Mouse (Mus musculus) kidney, embryonic 15.5 days (tissue): ENCODE measurements around the gene Tmod4. TPM values are rescaled to one million over a fixed set of nuclear protein-coding genes. Genes with fewer than 3 reads are reported as not detected.
"Not testable (repeated sequence)": the region's sequence is repeated elsewhere in the genome, so short reads cannot be mapped to it uniquely, and the experiment has no call there.

ENCODE experiments used
- ATAC-seq: fragments of 200-750 bp; cut with Nextera tagmentation; replicated peaks from 2 replicates; pipeline ENCODE4 v1.8.0; 2017; ENCODE audit warnings: moderate TSS enrichment; ENCODE audit not compliant: low FRiP score
- H3K27ac ChIP-seq: fragments of 300-500 bp; sonication (generic); 2 replicates; pipeline ENCODE4 v1.5.1; 2015; ENCODE audit warnings: mild to moderate bottlenecking, inconsistent platforms
- H3K27me3 ChIP-seq: fragments of 300-500 bp; sonication (generic); 2 replicates; pipeline ENCODE4 v1.6.1; 2015; ENCODE audit warnings: inconsistent platforms
- H3K36me3 ChIP-seq: fragments of 300-500 bp; sonication (generic); 2 replicates; pipeline ENCODE4 v1.6.1; 2015; ENCODE audit warnings: inconsistent platforms
- H3K4me1 ChIP-seq: fragments of 300-500 bp; sonication (generic); 2 replicates; pipeline ENCODE4 v1.6.1; 2015; ENCODE audit warnings: inconsistent platforms
- H3K4me2 ChIP-seq: fragments of 300-500 bp; sonication (generic); 2 replicates; pipeline ENCODE4 v1.6.1; 2015; ENCODE audit warnings: moderate library complexity, mild to moderate bottlenecking, inconsistent platforms
- H3K4me3 ChIP-seq: fragments of 300-500 bp; sonication (generic); replicated peaks from 2 replicates; pipeline ENCODE4 v1.5.1; 2015; ENCODE audit warnings: mild to moderate bottlenecking, inconsistent platforms
- H3K9ac ChIP-seq: fragments of 300-500 bp; sonication (generic); 2 replicates; pipeline ENCODE4 v1.6.1; 2015; ENCODE audit warnings: mild to moderate bottlenecking, inconsistent platforms
- H3K9me3 ChIP-seq: fragments of 300-500 bp; sonication (generic); replicated peaks from 2 replicates; pipeline ENCODE4 v1.6.1; 2016; ENCODE audit warnings: inconsistent platforms
- WGBS: fragments of 180-500 bp; shearing (Covaris S2); methylation state at CpG from one replicate; pipeline ENCODE4 v1.1.7; 2015; ENCODE audit warnings: mixed read lengths; 5-methylcytosine and 5-hydroxymethylcytosine counted together
- polyA plus RNA-seq: library from polyadenylated mRNA; unstranded; fragments of >200 nt; fragmentation: Nextera tagmentation; extraction: Ambion mirVana; gene quantifications from 2 replicates; pipeline ENCODE4 v1.2.1, GENCODE M21; 2015

The Tmod4 gene
- polyA plus RNA-seq, result 0.93 and 1.9 TPM in 2 replicates

DNA sequence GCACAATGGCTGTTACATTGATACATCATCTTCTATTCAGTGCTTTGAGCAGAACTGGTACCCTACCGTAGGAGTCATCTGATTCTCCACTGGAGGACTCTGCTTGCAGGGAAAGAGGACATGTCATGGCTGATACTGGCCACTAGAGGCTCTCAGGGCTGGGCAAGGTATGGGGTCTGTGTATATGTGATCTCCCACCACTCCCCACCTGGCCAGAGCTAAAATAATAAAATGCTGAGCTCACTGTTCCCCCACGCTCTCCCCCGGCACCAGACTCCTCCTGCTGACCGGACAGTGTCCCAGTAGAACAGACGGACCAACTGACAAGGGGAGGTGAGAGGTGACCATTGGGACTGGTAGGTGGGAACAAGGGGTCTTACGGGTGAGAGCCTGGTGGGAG, at the start of gene Tmod4:
Gene Tmod4, plus strand, starts transcription at position 231 of the 400 bp plus-strand sequence.
- Histone ChIP-seq H3K36me3 (peaks cover 44% of the 10 kb centered on the region), H3K27me3 (no peaks in the 10 kb centered on the region), H3K9ac (no peak within 1 kb of the TSS), H3K4me3 (no peak within 1 kb of the TSS), H3K4me2 (no peak within 1 kb of the TSS), H3K4me1 (peaks cover 24% of the 10 kb centered on the region), H3K27ac (peak within 1 kb of the TSS; percentile 45; the same call in 1 of the 2 replicates), H3K9me3 (no peaks in the 10 kb centered on the region)
- WGBS, result 41% methylated on average over 6 of the region's 6 CpGs
- peak; percentile 45; the same call in 1 of the 2 replicates for ATAC-seq

DNA sequence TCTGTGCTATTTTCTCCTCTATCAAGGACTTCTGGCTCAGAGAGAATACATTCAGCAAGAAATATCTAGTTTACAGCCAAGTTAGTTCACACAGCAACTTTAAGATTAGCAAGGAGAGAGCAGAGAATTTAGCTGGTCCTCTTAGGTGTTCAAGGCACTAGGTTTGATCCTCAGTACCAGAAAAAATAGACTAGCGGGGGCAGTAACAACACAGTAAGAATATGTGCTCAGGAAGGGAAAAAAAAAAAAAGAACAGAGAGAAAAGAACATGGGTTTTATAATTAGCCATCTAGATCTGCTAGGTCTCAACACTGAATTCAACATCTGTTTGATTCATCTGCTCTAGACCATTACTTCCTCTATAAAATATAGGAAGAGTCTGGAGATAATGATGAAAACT, 36.2 kb upstream of the Tmod4 start:
- no peak overlapping the region for H3K4me3 ChIP-seq
- no peak overlapping the region for H3K4me2 ChIP-seq
- 0 out of 2 replicates have a peak, but pooled peaks cover 7% of the 10 kb centered on the region for H3K4me1 ChIP-seq
- H3K27ac ChIP-seq, result no peak overlapping the region
- no peak overlapping the region for H3K9ac ChIP-seq
- no peak for ATAC-seq
- no peaks in the 10 kb centered on the region for H3K9me3 ChIP-seq
- no peaks in the 10 kb centered on the region for H3K27me3 ChIP-seq
- WGBS, result 96% methylated on average over 1 of the region's 1 CpGs
- no peaks in the 10 kb centered on the region; the same call in 1 of the 2 replicates for H3K36me3 ChIP-seq

DNA sequence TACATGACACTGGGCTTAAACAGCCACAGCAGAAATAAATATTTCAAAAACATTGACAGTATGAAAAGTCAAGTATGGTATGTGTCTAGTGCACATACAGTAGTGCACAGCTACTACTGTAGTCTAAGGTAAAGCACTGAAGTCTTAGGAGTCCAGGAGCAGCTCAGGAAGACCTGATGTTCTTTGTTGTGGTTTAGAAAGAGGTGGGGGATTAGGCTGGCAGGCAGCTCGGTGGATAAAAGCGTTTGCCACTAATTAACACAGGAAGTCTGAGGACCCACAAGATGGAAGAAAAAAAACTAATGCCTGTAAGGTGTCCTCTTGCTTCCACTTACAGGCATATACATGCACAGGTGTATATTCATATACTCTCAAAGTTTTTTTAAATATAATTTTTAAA, 23.4 kb upstream of the Tmod4 start:
- H3K4me3 ChIP-seq, result no peak overlapping the region
- H3K9me3 ChIP-seq, result no peaks in the 10 kb centered on the region
- H3K27ac ChIP-seq, result no peak overlapping the region
- ATAC-seq, result no peak
- 19% methylated on average over 2 of the region's 2 CpGs for WGBS
- no peaks in the 10 kb centered on the region for H3K27me3 ChIP-seq
- no peak overlapping the region for H3K9ac ChIP-seq
- peaks cover 10% of the 10 kb centered on the region for H3K4me1 ChIP-seq
- H3K4me2 ChIP-seq, result no peak overlapping the region
- H3K36me3 ChIP-seq, result peaks cover 36% of the 10 kb centered on the region

DNA sequence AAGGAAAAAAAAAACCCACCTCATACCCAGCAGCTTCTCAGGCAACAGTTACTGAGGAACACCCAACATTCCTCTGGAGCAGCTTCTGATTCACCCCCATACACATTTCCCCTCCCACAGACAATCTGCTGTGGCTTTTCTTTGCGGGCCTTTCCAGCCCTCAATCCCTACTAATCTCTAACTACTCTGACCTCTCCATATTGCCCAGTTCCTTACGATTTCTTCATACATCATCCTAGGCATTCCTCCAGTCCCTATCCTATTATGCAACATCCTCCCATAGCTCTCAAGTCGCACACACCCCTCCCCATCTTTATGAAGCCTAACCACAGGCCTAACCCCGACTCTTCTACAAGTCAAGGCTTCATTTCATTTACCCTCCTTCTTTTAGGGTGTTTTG, 19.2 kb upstream of the Tmod4 start:
- 53% methylated on average over 4 of the region's 4 CpGs for WGBS
- ATAC-seq, result no peak
- Histone ChIP-seq H3K27ac (peak overlapping the region; percentile 32; the same call in 1 of the 2 replicates), H3K4me1 (peaks cover 10% of the 10 kb centered on the region), H3K36me3 (peaks cover 24% of the 10 kb centered on the region; the same call in 1 of the 2 replicates), H3K9ac (peak overlapping the region; percentile 75), H3K4me3 (peak overlapping the region; percentile 57), H3K4me2 (peak overlapping the region; percentile 66), H3K9me3 (no peaks in the 10 kb centered on the region), H3K27me3 (no peaks in the 10 kb centered on the region)

DNA sequence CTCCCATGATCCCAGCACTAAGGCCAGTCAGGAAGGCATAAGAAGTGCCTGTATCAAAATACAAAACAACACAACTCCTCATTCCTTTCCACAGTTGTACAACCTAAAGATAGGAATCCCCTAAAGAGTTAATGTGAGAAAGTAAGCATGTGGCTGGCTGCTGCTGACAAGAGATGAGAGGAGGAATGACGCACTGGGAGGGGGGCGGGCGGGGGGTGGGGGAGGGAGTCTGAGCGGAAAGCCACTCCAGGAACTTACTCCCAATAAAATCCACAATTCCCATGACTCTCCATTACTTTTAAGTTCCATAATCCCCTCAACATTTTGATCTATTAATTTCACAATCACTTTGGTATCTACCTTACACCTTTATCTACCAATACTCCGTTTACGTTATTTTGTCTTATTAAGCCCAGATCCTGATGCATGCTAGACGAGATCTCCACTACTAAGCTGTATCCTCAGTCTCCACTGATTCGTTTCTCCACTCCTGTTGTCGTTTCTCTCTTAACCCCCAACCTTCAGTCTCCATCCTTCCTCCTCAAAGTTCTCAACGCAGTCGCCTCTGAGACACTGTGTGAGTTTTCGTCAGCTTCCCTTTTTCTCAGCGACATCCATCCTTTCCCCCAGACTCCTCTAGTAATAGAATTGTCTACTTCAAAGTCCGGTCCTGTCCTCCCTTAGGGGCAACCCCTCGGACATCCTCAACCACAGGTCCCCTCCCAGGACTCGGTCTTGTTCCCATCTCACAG, 18.5 kb upstream of the Tmod4 start:
- peak overlapping the region; percentile 75 for H3K9ac ChIP-seq
- no peak; the same call in 1 of the 2 replicates for ATAC-seq
- H3K36me3 ChIP-seq, result peaks cover 23% of the 10 kb centered on the region; the same call in 1 of the 2 replicates
- H3K4me2 ChIP-seq, result peak overlapping the region; percentile 66
- under 1% methylated on average over 16 of the region's 16 CpGs for WGBS
- H3K4me3 ChIP-seq, result peak overlapping the region; percentile 57
- no peaks in the 10 kb centered on the region for H3K9me3 ChIP-seq
- no peaks in the 10 kb centered on the region for H3K27me3 ChIP-seq
- H3K27ac ChIP-seq, result peak overlapping the region; percentile 78
- H3K4me1 ChIP-seq, result peaks cover 14% of the 10 kb centered on the region

DNA sequence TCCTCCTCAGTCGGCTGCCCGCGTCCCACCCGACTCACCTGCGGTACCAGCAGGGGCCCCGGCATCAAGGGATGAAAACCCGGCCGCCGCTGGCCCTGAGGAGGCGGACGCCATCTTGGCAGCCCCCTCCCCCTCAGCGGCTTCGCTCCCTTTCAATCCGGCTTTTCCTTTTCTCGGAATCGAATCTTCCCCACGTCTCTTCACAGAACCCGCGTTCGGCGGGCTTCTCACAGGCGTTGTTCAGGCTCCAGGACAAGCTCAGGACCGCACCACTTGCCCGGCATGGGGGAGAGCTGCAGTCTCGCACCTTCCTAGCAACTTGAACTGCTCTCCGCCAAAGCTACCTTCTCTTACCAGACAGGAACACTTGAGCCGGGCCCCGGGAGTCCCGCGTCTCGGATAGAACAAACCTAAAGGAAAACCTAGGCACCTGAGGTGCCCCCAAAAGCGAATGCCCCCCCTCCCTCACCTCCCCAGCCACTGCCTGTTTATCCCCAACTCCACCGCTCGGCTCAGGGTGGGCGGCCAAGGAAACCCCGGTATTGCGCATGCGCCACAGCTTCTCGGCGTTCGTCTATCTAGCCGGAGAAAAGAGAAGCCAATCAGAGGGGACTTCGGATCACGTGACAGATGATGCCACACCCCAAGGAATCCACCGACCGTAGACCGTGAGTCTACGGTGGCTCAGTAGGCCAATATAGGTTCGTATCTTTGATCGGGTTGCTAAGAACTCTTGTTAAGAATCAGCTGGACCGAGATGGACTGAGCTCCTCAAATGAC, 17.7 kb upstream of the Tmod4 start, which contains the start of gene Pip5k1a:
Gene Pip5k1a, minus strand, starts transcription at position 593 of the 780 bp plus-strand sequence.
- H3K4me3 ChIP-seq, result peak within 1 kb of the TSS; percentile 57
- no peaks in the 10 kb centered on the region for H3K27me3 ChIP-seq
- H3K9ac ChIP-seq, result peak within 1 kb of the TSS; percentile 75
- H3K9me3 ChIP-seq, result no peaks in the 10 kb centered on the region
- under 1% methylated on average over 51 of the region's 51 CpGs for WGBS
- peak within 1 kb of the TSS; percentile 66 for H3K4me2 ChIP-seq
- peak within 1 kb of the TSS; percentile 78 for H3K27ac ChIP-seq
- peak; percentile 91 for ATAC-seq
- peaks cover 16% of the 10 kb centered on the region; the same call in 1 of the 2 replicates for H3K36me3 ChIP-seq
- H3K4me1 ChIP-seq, result peaks cover 14% of the 10 kb centered on the region

DNA sequence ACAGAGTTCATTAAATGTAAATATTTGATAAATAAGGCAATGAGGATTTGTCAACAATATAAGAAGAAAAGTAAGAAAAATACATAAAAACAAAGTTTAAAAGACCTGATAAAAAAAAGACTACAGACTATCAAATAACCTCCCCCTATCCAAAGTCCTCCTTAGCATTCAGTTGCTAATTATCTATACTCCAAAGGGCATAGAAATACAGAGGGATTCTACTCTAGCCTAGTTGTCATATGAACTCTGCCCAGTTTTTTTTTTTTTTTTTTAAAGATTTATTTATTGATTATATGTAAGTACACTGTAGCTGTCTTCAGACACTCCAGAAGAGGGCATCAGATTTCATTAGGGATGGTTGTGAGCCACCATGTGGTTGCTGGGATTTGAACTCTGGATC, 17.0 kb upstream of the Tmod4 start:
- Histone ChIP-seq H3K4me2 (peak overlapping the region; percentile 62), H3K4me1 (peaks cover 19% of the 10 kb centered on the region), H3K4me3 (peak overlapping the region; percentile 57)
- not testable (repeated sequence) for ATAC-seq, H3K27ac ChIP-seq, H3K27me3 ChIP-seq, H3K9ac ChIP-seq, H3K36me3 ChIP-seq, H3K9me3 ChIP-seq

DNA sequence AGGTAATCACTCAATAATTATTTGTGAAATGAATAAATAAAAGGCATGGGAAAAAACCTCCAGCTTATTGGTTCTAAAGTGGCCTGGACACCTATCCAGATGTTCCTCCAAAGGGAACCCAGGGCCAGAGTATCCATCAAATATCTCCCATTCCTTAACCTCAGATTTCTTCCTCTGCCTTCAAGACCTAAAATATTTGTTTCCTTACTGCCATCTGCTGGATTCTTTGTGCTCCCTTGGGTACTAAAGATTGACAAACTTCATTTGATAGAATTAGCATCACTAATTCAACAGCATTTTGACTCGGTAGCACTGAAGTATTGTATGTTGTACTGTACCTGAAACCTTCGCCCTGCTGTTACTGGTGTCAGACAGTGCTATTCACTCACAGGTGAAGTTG, 16.4 kb upstream of the Tmod4 start:
- no peak overlapping the region for H3K4me2 ChIP-seq
- WGBS, result 74% methylated on average over 2 of the region's 2 CpGs
- no peak overlapping the region for H3K4me3 ChIP-seq
- H3K27ac ChIP-seq, result no peak overlapping the region
- no peak for ATAC-seq
- peaks cover 25% of the 10 kb centered on the region for H3K4me1 ChIP-seq
- H3K36me3 ChIP-seq, result peaks cover 5% of the 10 kb centered on the region; the same call in 1 of the 2 replicates
- H3K9me3 ChIP-seq, result no peaks in the 10 kb centered on the region
- H3K27me3 ChIP-seq, result no peaks in the 10 kb centered on the region
- no peak overlapping the region for H3K9ac ChIP-seq

DNA sequence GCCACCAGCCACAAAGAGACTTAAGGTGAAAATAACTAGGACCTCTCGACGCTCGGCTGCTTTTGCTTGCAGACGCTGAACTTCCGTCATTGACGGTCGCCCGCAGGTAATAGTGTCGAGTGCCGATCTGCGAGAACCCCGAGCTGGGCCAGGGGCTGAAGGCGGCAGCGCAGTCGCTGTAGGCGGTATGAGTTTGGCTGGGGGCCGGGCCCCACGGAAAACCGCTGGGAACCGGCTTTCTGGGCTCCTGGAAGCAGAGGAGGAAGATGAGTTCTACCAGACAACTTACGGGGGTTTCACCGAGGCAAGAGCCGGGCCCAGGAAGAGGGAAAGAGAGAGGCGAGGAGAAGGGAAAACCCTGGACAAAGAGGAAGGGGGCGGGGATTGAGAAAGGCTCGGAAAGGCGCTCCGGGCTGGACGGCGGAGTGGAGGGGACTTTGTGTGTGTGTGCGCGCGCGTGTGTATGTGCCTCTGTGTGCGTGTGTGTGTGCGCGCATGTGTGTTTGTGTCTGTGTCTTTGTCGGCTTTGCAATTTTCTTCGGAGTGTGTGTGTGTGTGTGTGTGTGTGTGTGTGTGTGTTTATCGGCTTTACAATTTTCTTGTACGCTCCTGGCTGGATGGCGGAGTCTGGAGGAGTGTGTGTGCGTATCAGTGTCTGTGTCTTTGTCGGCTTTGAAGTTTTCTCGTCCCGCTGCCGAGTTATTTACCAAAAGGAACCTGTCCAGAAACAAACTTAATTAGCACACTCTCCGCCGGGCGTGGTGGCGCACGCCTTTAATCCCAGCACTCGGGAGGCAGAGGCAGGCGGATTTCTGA, 13.2 kb upstream of the Tmod4 start, which contains the start of gene Vps72:
Gene Vps72, plus strand, starts transcription at position 112 of the 816 bp plus-strand sequence.
- peak within 1 kb of the TSS; percentile 83 for H3K9ac ChIP-seq
- peak within 1 kb of the TSS; percentile 99 for H3K27ac ChIP-seq
- H3K4me1 ChIP-seq, result peaks cover 15% of the 10 kb centered on the region
- peak within 1 kb of the TSS; percentile 60 for H3K4me2 ChIP-seq
- 1% methylated on average over 54 of the region's 54 CpGs for WGBS
- H3K9me3 ChIP-seq, result no peaks in the 10 kb centered on the region
- peak within 1 kb of the TSS; percentile 84 for H3K4me3 ChIP-seq
- peak; percentile 73 for ATAC-seq
- H3K36me3 ChIP-seq, result peaks cover 24% of the 10 kb centered on the region
- H3K27me3 ChIP-seq, result no peaks in the 10 kb centered on the region

DNA sequence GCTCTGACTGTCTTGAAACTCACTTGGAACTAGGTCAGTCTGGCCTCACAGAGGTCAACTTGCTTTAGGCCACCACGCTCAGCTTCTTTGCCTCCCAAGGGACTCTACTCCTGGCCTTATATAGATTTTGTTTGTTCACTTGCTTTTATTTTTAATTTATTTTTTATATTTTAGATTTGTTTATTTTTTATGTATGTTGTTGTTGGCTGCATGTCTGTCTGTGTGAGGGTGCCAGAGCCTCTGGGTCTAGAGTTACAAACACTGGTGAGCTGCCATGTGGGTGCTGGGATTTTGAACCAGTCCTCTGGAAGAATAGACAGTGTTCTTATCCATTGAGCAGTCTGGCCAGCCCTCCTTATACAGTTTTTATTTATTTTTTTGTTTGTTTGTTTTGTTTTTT, 11.5 kb upstream of the Tmod4 start:
- Histone ChIP-seq H3K9ac (0 out of 2 replicates have a peak overlapping the region, but pooled peaks have one; percentile 26), H3K36me3 (peaks cover 38% of the 10 kb centered on the region), H3K4me3 (peak overlapping the region; percentile 84; the same call in 1 of the 2 replicates), H3K27ac (no peak overlapping the region), H3K27me3 (no peaks in the 10 kb centered on the region), H3K4me1 (peaks cover 15% of the 10 kb centered on the region), H3K9me3 (no peaks in the 10 kb centered on the region), H3K4me2 (peak overlapping the region; percentile 60; the same call in 1 of the 2 replicates)
- no peak for ATAC-seq
- 79% methylated on average over 1 of the region's 1 CpGs for WGBS

DNA sequence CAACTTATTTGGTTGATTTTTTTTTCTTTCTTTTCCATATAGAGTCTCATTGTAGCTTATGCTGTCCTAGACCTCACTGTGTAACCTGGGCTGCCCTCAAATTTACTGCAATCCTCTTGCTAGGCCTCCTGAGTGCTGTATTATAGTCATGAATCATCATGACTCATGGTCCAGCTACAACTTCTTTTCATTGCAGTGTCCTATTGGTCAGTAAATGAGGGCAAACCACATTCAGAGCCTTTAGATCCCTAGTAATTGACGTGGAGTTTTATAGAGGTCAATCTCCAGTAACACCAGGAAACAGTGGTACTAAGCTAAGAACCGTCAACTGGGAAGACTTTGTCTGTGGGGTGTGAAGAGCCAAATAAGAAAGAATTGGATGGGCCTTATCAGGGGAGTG, 6.5 kb upstream of the Tmod4 start:
- H3K4me1 ChIP-seq, result peaks cover 2% of the 10 kb centered on the region; the same call in 1 of the 2 replicates
- H3K4me3 ChIP-seq, result no peak overlapping the region
- no peak overlapping the region for H3K9ac ChIP-seq
- WGBS, result 69% methylated on average over 2 of the region's 2 CpGs
- no peak overlapping the region for H3K4me2 ChIP-seq
- H3K27me3 ChIP-seq, result no peaks in the 10 kb centered on the region
- ATAC-seq, result no peak
- H3K36me3 ChIP-seq, result peaks cover 87% of the 10 kb centered on the region
- no peaks in the 10 kb centered on the region for H3K9me3 ChIP-seq
- no peak overlapping the region for H3K27ac ChIP-seq
